Mouse (Mus musculus) right cerebral cortex, postnatal 14 days (tissue): ENCODE measurements around the gene Tmem253.
"Not testable (repeated sequence)": the region's sequence is repeated elsewhere in the genome, so short reads cannot be mapped to it uniquely, and the experiment has no call there.

Source experiments
- DNase-seq: peaks from one replicate; pipeline ENCODE4 v3.0.0; 2022

Tmem253 gene

GRCm38 (mm10) chr14:52022244-52022708 lies 6.8 kb downstream of the Tmem253 start:
- no peak for DNase-seq

GRCm38 (mm10) chr14:52022709-52023459 lies 7.4 kb downstream of the Tmem253 start:
- DNase-seq: peak; percentile 86

- DNase-seq: no peak
Observed at GRCm38 (mm10) chr14:52024133-52024532, 8.7 kb downstream of the Tmem253 start.

GRCm38 (mm10) chr14:52026342-52026741 lies 10.9 kb downstream of the Tmem253 start:
- DNase-seq: no peak

GRCm38 (mm10) chr14:52035926-52036325 lies 20.5 kb downstream of the Tmem253 start:
- DNase-seq: no peak

- no peak for DNase-seq
Observed at GRCm38 (mm10) chr14:52039332-52039731, 23.9 kb downstream of the Tmem253 start.

GRCm38 (mm10) chr14:52042359-52042758 lies 26.9 kb downstream of the Tmem253 start, which contains the start of gene Olfr221:
TSS of gene Olfr221 (minus strand) at chr14:52042459.
- not testable (repeated sequence) for DNase-seq

GRCm38 (mm10) chr14:52043446-52043845 lies 28.0 kb downstream of the Tmem253 start:
- no peak for DNase-seq

- DNase-seq: peak; percentile 37
Observed at GRCm38 (mm10) chr14:52044901-52045678, 29.6 kb downstream of the Tmem253 start.

- DNase-seq: no peak
Observed at GRCm38 (mm10) chr14:52045966-52046565, 30.6 kb downstream of the Tmem253 start.

GRCm38 (mm10) chr14:52052720-52053119 lies 37.3 kb downstream of the Tmem253 start:
- not testable (repeated sequence) for DNase-seq

GRCm38 (mm10) chr14:52059982-52060381 lies 44.5 kb downstream of the Tmem253 start:
- no peak for DNase-seq

GRCm38 (mm10) chr14:52060800-52061199 lies 45.3 kb downstream of the Tmem253 start:
- no peak for DNase-seq

- no peak for DNase-seq
Observed at GRCm38 (mm10) chr14:52061798-52062197, 46.3 kb downstream of the Tmem253 start.

GRCm38 (mm10) chr14:52066135-52066534 lies 50.7 kb downstream of the Tmem253 start:
- no peak for DNase-seq
